ENCODE assay signal across 8 mouse cellular contexts in genomic region chr6:145855720-145856551, GRCm38 (mm10). TPM values are rescaled to one million over a fixed set of nuclear protein-coding genes. Genes with fewer than 3 reads are reported as not detected.
DNase-seq lines count a peak whose midpoint lies in the region; ATAC-seq lines count a peak whose summit lies in the region.

No protein-coding gene starts in this region.

- peak; percentile 90 for ATAC-seq in intestine, embryonic 14.5 days (replicated peaks; ENCODE audit: low FRiP score, low TSS enrichment, low read depth)
- peak; percentile 74 for ATAC-seq in megakaryocyte progenitor cell, adult 5-6 weeks (replicated peaks; ENCODE audit: poor library complexity)

- no peaks in the 10 kb centered on the region for H3K9me3 ChIP-seq in intestine, embryonic 14.5 days (ENCODE audit: control insufficient read depth, low read length)

- peaks cover 8% of the 10 kb centered on the region; the same call in 1 of the 2 replicates for H3K4me1 ChIP-seq in intestine, embryonic 14.5 days (replicated peaks; ENCODE audit: control insufficient read depth, insufficient read depth, low read length)

- intact Hi-C loops in left cerebral cortex, postnatal 10 days (cut with DNase I): no loop called here

- no peaks in the 10 kb centered on the region for H3K27me3 ChIP-seq in intestine, embryonic 14.5 days (replicated peaks; ENCODE audit: control insufficient read depth, insufficient read depth, low read length)

- DNase-seq in adrenal gland, adult (ENCODE audit: inconsistent age in 2 of 2, low spot score in 1 of 2): peak; percentile 99 to 100
- DNase-seq in embryo, embryonic 10.5 days (ENCODE audit: low spot score): peak; percentile 98
- DNase-seq in gastrocnemius, postnatal 25 days: peak; percentile 96
- DNase-seq in intestine, embryonic 14.5 days (ENCODE audit: low spot score): peak; percentile 98
- DNase-seq in left cerebral cortex, postnatal 10 days (ENCODE audit: extremely low spot score in 1 of 2, low spot score in 2 of 2): peak; percentile 96 to 97
- peak; percentile 97 to 98 for DNase-seq in right cerebral cortex, postnatal 10 days (ENCODE audit: low spot score in 2 of 2)
- DNase-seq in urinary bladder, postnatal 25 days (ENCODE audit: low spot score): peak; percentile 98

- 10% methylated on average over 28 of the region's 28 CpGs for WGBS in intestine, embryonic 14.5 days

- H3K36me3 ChIP-seq in intestine, embryonic 14.5 days (ENCODE audit: control insufficient read depth, insufficient read depth, low read length): no peaks in the 10 kb centered on the region

- no peak overlapping the region for H3K27ac ChIP-seq in intestine, embryonic 14.5 days (ENCODE audit: low read depth)

- 0 out of 2 replicates have a peak overlapping the region, but pooled peaks have one; percentile 21 for H3K9ac ChIP-seq in intestine, embryonic 14.5 days (ENCODE audit: low read length)

- H3K4me2 ChIP-seq in intestine, embryonic 14.5 days (ENCODE audit: low read length): peak overlapping the region; percentile 42

- H3K4me3 ChIP-seq in intestine, embryonic 14.5 days (ENCODE audit: low read depth, low read length): 0 out of 2 replicates have a peak overlapping the region, but pooled peaks have one; percentile 0

RNA-seq across cellular contexts. Expression of gene Bhlhe41, which starts 9.4 kb away (rescaled TPM):
- total RNA-seq in gastrocnemius, postnatal 25 days (2021): 10 to 100 TPM; 21.1 to 40.6 TPM
- polyA plus RNA-seq in intestine, embryonic 14.5 days (2014; fragmentation: Nextera tagmentation; extraction: Ambion mirVana): 1.1 and 1.3 TPM in 2 replicates
- total RNA-seq in left cerebral cortex, postnatal 10 days (2021): 10 to 100 TPM; 12.2 to 12.4 TPM
- 0.02 TPM in 1 of 2 replicates, not detected in the other for total RNA-seq in megakaryocyte progenitor cell, adult 5-6 weeks (2015)
- total RNA-seq in megakaryocyte progenitor cell, adult 5-6 weeks (2017): 0.12 TPM in 1 of 2 replicates, not detected in the other

Comparison
In these comparisons a context has a peak if more than half of its experiments do, and no peak if none do; other contexts are left out.
1. RNA of gene Bhlhe41, which starts 9.4 kb away (total RNA-seq): 21.1 to 40.6 TPM in gastrocnemius, postnatal 25 days and 12.2 to 12.4 TPM in left cerebral cortex, postnatal 10 days; 0.02 to 0.12 TPM in megakaryocyte progenitor cell, adult 5-6 weeks; every median in the first group is over 10 times any median in the second.
2. Peak in every context shown above with its lines, with median percentiles within 50 percentile points of each other: DNase-seq.